ENCODE assay signal across 8 mouse cellular contexts in genomic region chr5:64580340-64580723, GRCm38 (mm10).
DNase-seq lines count a peak whose midpoint lies in the region; ATAC-seq lines count a peak whose summit lies in the region.

No protein-coding gene starts in this region.

- H3K9ac ChIP-seq in hindbrain, embryonic 14.5 days, result no peak overlapping the region
- H3K9ac ChIP-seq in embryonic facial prominence, embryonic 13.5 days, result no peak overlapping the region
- no peak overlapping the region for H3K9ac ChIP-seq in liver, embryonic 16.5 days (ENCODE audit: low read depth, low read length)

- H3K27ac ChIP-seq in hindbrain, embryonic 10.5 days, result peak overlapping the region; percentile 87
- H3K27ac ChIP-seq in hindbrain, embryonic 14.5 days, result no peak overlapping the region
- peak overlapping the region; percentile 78 for H3K27ac ChIP-seq in embryonic facial prominence, embryonic 13.5 days
- H3K27ac ChIP-seq in liver, embryonic 16.5 days (ENCODE audit: low read length), result peak overlapping the region; percentile 88

- H3K27me3 ChIP-seq in hindbrain, embryonic 10.5 days (ENCODE audit: insufficient read depth, poor library complexity, severe bottlenecking), result no peaks in the 10 kb centered on the region
- H3K27me3 ChIP-seq in hindbrain, embryonic 14.5 days (ENCODE audit: control insufficient read depth, insufficient read depth, low read length), result no peaks in the 10 kb centered on the region
- no peaks in the 10 kb centered on the region for H3K27me3 ChIP-seq in embryonic facial prominence, embryonic 13.5 days
- H3K27me3 ChIP-seq in liver, embryonic 16.5 days (ENCODE audit: control insufficient read depth, insufficient read depth, low read depth, low read length), result no peaks in the 10 kb centered on the region

- 77% methylated on average over 3 of the region's 3 CpGs for WGBS in hindbrain, embryonic 10.5 days
- WGBS in hindbrain, embryonic 14.5 days, result 72% methylated on average over 3 of the region's 3 CpGs
- WGBS in embryonic facial prominence, embryonic 13.5 days, result 73% methylated on average over 3 of the region's 3 CpGs
- 30% methylated on average over 3 of the region's 3 CpGs for WGBS in liver, embryonic 16.5 days (ENCODE audit: insufficient replicate concordance)

- H3K4me3 ChIP-seq in hindbrain, embryonic 10.5 days, result peak overlapping the region; percentile 36; the same call in 1 of the 2 replicates
- H3K4me3 ChIP-seq in hindbrain, embryonic 14.5 days (replicated peaks; ENCODE audit: low read length), result no peak overlapping the region
- no peak overlapping the region for H3K4me3 ChIP-seq in embryonic facial prominence, embryonic 13.5 days
- no peak overlapping the region for H3K4me3 ChIP-seq in liver, embryonic 16.5 days (ENCODE audit: low read depth, low read length)

- H3K36me3 ChIP-seq in hindbrain, embryonic 10.5 days, result no peaks in the 10 kb centered on the region
- no peaks in the 10 kb centered on the region for H3K36me3 ChIP-seq in hindbrain, embryonic 14.5 days (replicated peaks; ENCODE audit: control insufficient read depth, insufficient read depth)
- no peaks in the 10 kb centered on the region for H3K36me3 ChIP-seq in embryonic facial prominence, embryonic 13.5 days
- no peaks in the 10 kb centered on the region for H3K36me3 ChIP-seq in liver, embryonic 16.5 days (ENCODE audit: control insufficient read depth, insufficient read depth)

- ATAC-seq in hindbrain, embryonic 14.5 days (ENCODE audit: low FRiP score), result no peak
- no peak for ATAC-seq in embryonic facial prominence, embryonic 13.5 days (ENCODE audit: insufficient number of reproducible peaks, insufficient read depth, low FRiP score, low TSS enrichment, low read depth)
- no peak; the same call in 1 of the 2 replicates for ATAC-seq in liver, embryonic 16.5 days (ENCODE audit: low read depth)
- no peak for ATAC-seq in granulocyte monocyte progenitor cell, adult 5-6 weeks (replicated peaks; ENCODE audit: poor library complexity, severe bottlenecking)

- H3K9me3 ChIP-seq in hindbrain, embryonic 10.5 days, result 0 out of 2 replicates have a peak, but pooled peaks cover 3% of the 10 kb centered on the region
- no peaks in the 10 kb centered on the region for H3K9me3 ChIP-seq in hindbrain, embryonic 14.5 days (ENCODE audit: control insufficient read depth, low read length)
- H3K9me3 ChIP-seq in embryonic facial prominence, embryonic 13.5 days, result no peaks in the 10 kb centered on the region
- H3K9me3 ChIP-seq in liver, embryonic 16.5 days (replicated peaks; ENCODE audit: control insufficient read depth, low read length), result no peaks in the 10 kb centered on the region

- H3K4me2 ChIP-seq in hindbrain, embryonic 14.5 days (replicated peaks), result no peak overlapping the region
- peak overlapping the region; percentile 48 for H3K4me2 ChIP-seq in embryonic facial prominence, embryonic 13.5 days
- peak overlapping the region; percentile 71 for H3K4me2 ChIP-seq in liver, embryonic 16.5 days (ENCODE audit: low read depth, low read length)

- peaks cover 31% of the 10 kb centered on the region for H3K4me1 ChIP-seq in hindbrain, embryonic 10.5 days (replicated peaks)
- H3K4me1 ChIP-seq in hindbrain, embryonic 14.5 days (replicated peaks; ENCODE audit: control insufficient read depth, insufficient read depth, low read length), result peaks cover 8% of the 10 kb centered on the region
- H3K4me1 ChIP-seq in embryonic facial prominence, embryonic 13.5 days, result peaks cover 47% of the 10 kb centered on the region
- H3K4me1 ChIP-seq in liver, embryonic 16.5 days (ENCODE audit: control insufficient read depth, low read depth, low read length), result peaks cover 39% of the 10 kb centered on the region

- no peak for DNase-seq in hindbrain, embryonic 10.5 days (ENCODE audit: low spot score)
- DNase-seq in hindbrain, embryonic 14.5 days (ENCODE audit: low spot score), result no peak
- peak; percentile 81 for DNase-seq in kidney, adult 9 months
- DNase-seq in left cerebral cortex, adult 11 months (ENCODE audit: low spot score), result no peak
- no peak for DNase-seq in frontal cortex, postnatal 14 days (ENCODE audit: low spot score in 2 of 2)
